In genomic region chr2:164866741-164867551, GRCm38 (mm10) we compare ENCODE assay signal across 9 mouse cellular contexts. TPM values are rescaled to one million over a fixed set of nuclear protein-coding genes. Genes with fewer than 3 reads are reported as not detected.
A peak's percentile ranks its signal among the peaks of the same experiment; 100 is the strongest.
DNase-seq lines count a peak whose midpoint lies in the region; ATAC-seq and TF ChIP-seq lines count a peak whose summit lies in the region.
"Had no signal": no experiment of that assay in that cellular context is flagged by ENCODE, and none has a peak within 500 bp of the region (broad histone marks: within the 10 kb centered on the region; RNA-seq: fewer than 3 reads in every experiment).

No protein-coding gene starts in this region.

- peak overlapping the region; percentile 39 for H3K9ac ChIP-seq in heart, embryonic 16.5 days (ENCODE audit: low read length)
- no peak overlapping the region for H3K9ac ChIP-seq in liver, embryonic 13.5 days
- no peak overlapping the region for H3K9ac ChIP-seq in stomach, embryonic 15.5 days
- H3K9ac ChIP-seq in forebrain, embryonic 15.5 days (replicated peaks): no peak overlapping the region
- H3K9ac ChIP-seq: midbrain, embryonic 12.5 days had no signal

- ATAC-seq in heart, embryonic 16.5 days (replicated peaks; ENCODE audit: extremely low read depth, insufficient read depth, low FRiP score): peak; percentile 91
- peak; percentile 27; the same call in 1 of the 2 replicates for ATAC-seq in liver, embryonic 13.5 days (ENCODE audit: low read depth)
- peak; percentile 56 for ATAC-seq in stomach, embryonic 15.5 days (ENCODE audit: insufficient read depth, low FRiP score, low read depth)
- no peak for ATAC-seq in forebrain, embryonic 15.5 days (replicated peaks)

- H3K4me1 ChIP-seq in heart, embryonic 16.5 days (ENCODE audit: control insufficient read depth, insufficient read depth, low read length): peaks cover 20% of the 10 kb centered on the region
- H3K4me1 ChIP-seq in liver, embryonic 13.5 days (replicated peaks): peaks cover 17% of the 10 kb centered on the region
- H3K4me1 ChIP-seq in stomach, embryonic 15.5 days: peaks cover 19% of the 10 kb centered on the region
- H3K4me1 ChIP-seq in forebrain, embryonic 15.5 days: peaks cover 7% of the 10 kb centered on the region
- H3K4me1 ChIP-seq: midbrain, embryonic 12.5 days had no signal

- H3K4me3 ChIP-seq in left cerebral cortex, adult 2 months: no peak overlapping the region
- no peak overlapping the region for H3K4me3 ChIP-seq in heart, embryonic 16.5 days (ENCODE audit: low read length)
- H3K4me3 ChIP-seq in liver, embryonic 13.5 days (replicated peaks): no peak overlapping the region
- H3K4me3 ChIP-seq in stomach, embryonic 15.5 days (replicated peaks): no peak overlapping the region
- H3K4me3 ChIP-seq in forebrain, embryonic 15.5 days: no peak overlapping the region
- H3K4me3 ChIP-seq: midbrain, embryonic 12.5 days had no signal

- H3K9me3 ChIP-seq in heart, embryonic 16.5 days (replicated peaks; ENCODE audit: control insufficient read depth, low read length): peaks cover 7% of the 10 kb centered on the region
- H3K9me3 ChIP-seq in liver, embryonic 13.5 days (replicated peaks): peaks cover 3% of the 10 kb centered on the region; the same call in 1 of the 2 replicates
- no peaks in the 10 kb centered on the region for H3K9me3 ChIP-seq in stomach, embryonic 15.5 days
- no peaks in the 10 kb centered on the region for H3K9me3 ChIP-seq in forebrain, embryonic 15.5 days

- TF ChIP-seq CTCF in left cerebral cortex, adult 2 months (IDR thresholded peaks at IDR 0.05): no peak; the same call in none of the 2 replicates

- H3K27me3 ChIP-seq in heart, embryonic 16.5 days (ENCODE audit: control insufficient read depth, insufficient read depth, low read length): no peaks in the 10 kb centered on the region
- H3K27me3 ChIP-seq in liver, embryonic 13.5 days: no peaks in the 10 kb centered on the region
- H3K27me3 ChIP-seq in stomach, embryonic 15.5 days (replicated peaks): no peaks in the 10 kb centered on the region
- no peaks in the 10 kb centered on the region for H3K27me3 ChIP-seq in forebrain, embryonic 15.5 days
- H3K27me3 ChIP-seq: midbrain, embryonic 12.5 days had no signal

- no peak overlapping the region for H3K4me2 ChIP-seq in heart, embryonic 16.5 days (ENCODE audit: low read depth, low read length)
- H3K4me2 ChIP-seq in liver, embryonic 13.5 days: no peak overlapping the region
- no peak overlapping the region for H3K4me2 ChIP-seq in stomach, embryonic 15.5 days
- no peak overlapping the region for H3K4me2 ChIP-seq in forebrain, embryonic 15.5 days (replicated peaks)
- H3K4me2 ChIP-seq: midbrain, embryonic 12.5 days had no signal

- DNase-seq in left cerebral cortex, adult 2 months (ENCODE audit: extremely low spot score in 1 of 2, low spot score in 2 of 2): no peak
- no peak for DNase-seq in left cerebral cortex, adult 11 months (ENCODE audit: low spot score)
- DNase-seq in adrenal gland, adult (ENCODE audit: inconsistent age in 2 of 2, low spot score in 1 of 2): peak; percentile 77 to 91
- DNase-seq in liver, embryonic 13.5 days: no peak
- no peak for DNase-seq in c-Kit-positive CD71-positive TER-119-positive erythroid progenitor cells, embryonic 14.5 days (ENCODE audit: low spot score)

- 16% methylated on average over 16 of the region's 16 CpGs for WGBS in heart, embryonic 16.5 days
- 45% methylated on average over 16 of the region's 16 CpGs for WGBS in liver, embryonic 13.5 days (ENCODE audit: insufficient replicate concordance)
- 29% methylated on average over 16 of the region's 16 CpGs for WGBS in stomach, embryonic 15.5 days
- 74% methylated on average over 16 of the region's 16 CpGs for WGBS in forebrain, embryonic 15.5 days

- peak overlapping the region; percentile 62 for H3K27ac ChIP-seq in left cerebral cortex, adult 2 months
- peak overlapping the region; percentile 90 for H3K27ac ChIP-seq in heart, embryonic 16.5 days (ENCODE audit: low read length)
- H3K27ac ChIP-seq in liver, embryonic 13.5 days: peak overlapping the region; percentile 55
- peak overlapping the region; percentile 68 for H3K27ac ChIP-seq in stomach, embryonic 15.5 days
- H3K27ac ChIP-seq in forebrain, embryonic 15.5 days (replicated peaks): no peak overlapping the region
- H3K27ac ChIP-seq: midbrain, embryonic 12.5 days had no signal

- H3K36me3 ChIP-seq in heart, embryonic 16.5 days (ENCODE audit: control insufficient read depth, insufficient read depth): no peaks in the 10 kb centered on the region
- no peaks in the 10 kb centered on the region for H3K36me3 ChIP-seq in liver, embryonic 13.5 days
- H3K36me3 ChIP-seq in stomach, embryonic 15.5 days: no peaks in the 10 kb centered on the region
- H3K36me3 ChIP-seq in forebrain, embryonic 15.5 days: no peaks in the 10 kb centered on the region
- H3K36me3 ChIP-seq: midbrain, embryonic 12.5 days had no signal

- intact Hi-C loops in left cerebral cortex, adult 2 months (cut with DNase I): no loop called here

RNA-seq across cellular contexts. Expression of gene Pltp, which starts 9.4 kb away (rescaled TPM):
- total RNA-seq in left cerebral cortex, adult 2 months (2021): 10 to 100 TPM; 78.1 to 82.4 TPM
- 52.0 and 67.2 TPM in 2 replicates for polyA plus RNA-seq in heart, embryonic 16.5 days (2015; fragmentation: Nextera tagmentation; extraction: Ambion mirVana)
- 7.7 and 8.3 TPM in 2 replicates for polyA plus RNA-seq in liver, embryonic 13.5 days (2015; fragmentation: Nextera tagmentation; extraction: Ambion mirVana)
- 43.9 and 48.5 TPM in 2 replicates for polyA plus RNA-seq in stomach, embryonic 15.5 days (2015; fragmentation: Nextera tagmentation; extraction: Ambion mirVana)
- polyA plus RNA-seq in forebrain, embryonic 15.5 days (2015; fragmentation: Nextera tagmentation; extraction: Ambion mirVana): 45.3 and 50.7 TPM in 2 replicates

RNA-seq across cellular contexts. Expression of gene Pcif1, which starts 12.2 kb away (rescaled TPM):
- total RNA-seq in left cerebral cortex, adult 2 months (2021): 10 to 100 TPM; 44.8 to 48.8 TPM
- 53.4 and 54.5 TPM in 2 replicates for polyA plus RNA-seq in heart, embryonic 16.5 days (2015; fragmentation: Nextera tagmentation; extraction: Ambion mirVana)
- polyA plus RNA-seq in liver, embryonic 13.5 days (2015; fragmentation: Nextera tagmentation; extraction: Ambion mirVana): 45.5 and 48.3 TPM in 2 replicates
- 64.7 and 70.9 TPM in 2 replicates for polyA plus RNA-seq in stomach, embryonic 15.5 days (2015; fragmentation: Nextera tagmentation; extraction: Ambion mirVana)
- polyA plus RNA-seq in forebrain, embryonic 15.5 days (2015; fragmentation: Nextera tagmentation; extraction: Ambion mirVana): 94.8 and 101 TPM in 2 replicates

RNA-seq across cellular contexts. Expression of gene Neurl2, which starts 33.7 kb away (rescaled TPM):
- total RNA-seq in left cerebral cortex, adult 2 months (2021): 1 to 10 TPM; 3.9 to 5.3 TPM
- polyA plus RNA-seq in heart, embryonic 16.5 days (2015; fragmentation: Nextera tagmentation; extraction: Ambion mirVana): 50.6 and 52.8 TPM in 2 replicates
- 2.4 and 2.5 TPM in 2 replicates for polyA plus RNA-seq in liver, embryonic 13.5 days (2015; fragmentation: Nextera tagmentation; extraction: Ambion mirVana)
- polyA plus RNA-seq in stomach, embryonic 15.5 days (2015; fragmentation: Nextera tagmentation; extraction: Ambion mirVana): 6.2 and 6.9 TPM in 2 replicates
- polyA plus RNA-seq in forebrain, embryonic 15.5 days (2015; fragmentation: Nextera tagmentation; extraction: Ambion mirVana): 5.6 and 6.5 TPM in 2 replicates

RNA-seq across cellular contexts. Expression of gene Ctsa, which starts 34.3 kb away (rescaled TPM):
- 10 to 100 TPM; 89.5 to 96.2 TPM for total RNA-seq in left cerebral cortex, adult 2 months (2021)
- polyA plus RNA-seq in heart, embryonic 16.5 days (2015; fragmentation: Nextera tagmentation; extraction: Ambion mirVana): 173 and 184 TPM in 2 replicates
- 65.4 and 69.2 TPM in 2 replicates for polyA plus RNA-seq in liver, embryonic 13.5 days (2015; fragmentation: Nextera tagmentation; extraction: Ambion mirVana)
- polyA plus RNA-seq in stomach, embryonic 15.5 days (2015; fragmentation: Nextera tagmentation; extraction: Ambion mirVana): 132 and 159 TPM in 2 replicates
- polyA plus RNA-seq in forebrain, embryonic 15.5 days (2015; fragmentation: Nextera tagmentation; extraction: Ambion mirVana): 97.7 and 98.4 TPM in 2 replicates

RNA-seq across cellular contexts. Expression of gene Spata25, which starts 38.6 kb away (rescaled TPM):
- under 1 TPM; 0.45 to 0.58 TPM for total RNA-seq in left cerebral cortex, adult 2 months (2021)
- polyA plus RNA-seq in heart, embryonic 16.5 days (2015; fragmentation: Nextera tagmentation; extraction: Ambion mirVana): 0.42 TPM in 1 of 2 replicates, not detected in the other
- polyA plus RNA-seq in liver, embryonic 13.5 days (2015; fragmentation: Nextera tagmentation; extraction: Ambion mirVana): not detected in 2 replicates
- not detected in 2 replicates for polyA plus RNA-seq in stomach, embryonic 15.5 days (2015; fragmentation: Nextera tagmentation; extraction: Ambion mirVana)
- not detected in 2 replicates for polyA plus RNA-seq in forebrain, embryonic 15.5 days (2015; fragmentation: Nextera tagmentation; extraction: Ambion mirVana)

Comparison
In these comparisons a context has a peak if more than half of its experiments do, and no peak if none do; other contexts are left out.
1. DNase-seq: peak in adrenal gland, adult (2 of 2); none in left cerebral cortex, adult 2 months (0 of 2), left cerebral cortex, adult 11 months (single experiment), liver, embryonic 13.5 days (single experiment) and c-Kit-positive CD71-positive TER-119-positive erythroid progenitor cells, embryonic 14.5 days (single experiment).